Mouse (Mus musculus): ENCODE data around the gene Gm28308.

The Gm28308 gene

DNA sequence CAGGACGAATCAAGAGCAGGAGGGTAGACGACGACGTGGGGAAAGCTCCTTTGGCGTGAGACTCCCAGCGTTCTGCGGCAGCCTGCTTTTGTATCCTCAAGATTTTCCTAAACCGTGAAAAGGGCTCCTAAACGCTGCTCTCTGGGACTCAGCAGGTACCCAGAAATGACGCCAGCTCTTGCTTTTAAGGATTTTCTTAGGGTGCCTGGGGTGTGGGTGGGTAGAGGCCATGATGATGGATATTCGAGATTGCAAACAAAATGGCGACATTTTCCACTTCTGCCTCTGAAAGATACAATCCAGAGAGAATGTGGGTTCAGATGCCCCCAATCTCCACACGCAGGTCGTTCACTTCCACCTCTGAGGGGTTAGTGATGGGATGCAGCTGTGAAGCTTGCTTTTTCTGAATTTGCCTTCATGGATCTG is 45.4 kb downstream of the Gm28308 start:
- DNase-seq (ENCODE audit: low spot score), result no peak

DNA sequence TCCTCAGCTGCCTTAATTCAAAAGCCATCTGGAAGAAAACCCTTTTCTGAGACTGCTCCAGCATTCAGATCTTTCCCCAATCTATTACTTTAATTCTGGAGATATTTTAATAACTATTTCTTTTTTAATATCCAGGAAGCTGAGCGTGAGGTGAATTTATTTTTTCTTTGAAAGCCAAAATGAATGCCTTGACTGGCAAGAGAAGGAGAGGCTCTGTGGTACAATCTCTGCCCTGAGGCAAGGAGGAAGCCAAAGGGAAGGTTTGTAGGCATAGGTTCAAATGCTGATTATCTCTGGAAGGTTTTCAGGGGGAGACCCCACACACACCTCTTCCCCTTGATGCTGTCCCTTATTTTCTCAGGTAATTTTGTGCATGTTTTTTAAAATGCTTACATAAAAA is 46.0 kb downstream of the Gm28308 start:
- no peak for DNase-seq (ENCODE audit: low spot score)

DNA sequence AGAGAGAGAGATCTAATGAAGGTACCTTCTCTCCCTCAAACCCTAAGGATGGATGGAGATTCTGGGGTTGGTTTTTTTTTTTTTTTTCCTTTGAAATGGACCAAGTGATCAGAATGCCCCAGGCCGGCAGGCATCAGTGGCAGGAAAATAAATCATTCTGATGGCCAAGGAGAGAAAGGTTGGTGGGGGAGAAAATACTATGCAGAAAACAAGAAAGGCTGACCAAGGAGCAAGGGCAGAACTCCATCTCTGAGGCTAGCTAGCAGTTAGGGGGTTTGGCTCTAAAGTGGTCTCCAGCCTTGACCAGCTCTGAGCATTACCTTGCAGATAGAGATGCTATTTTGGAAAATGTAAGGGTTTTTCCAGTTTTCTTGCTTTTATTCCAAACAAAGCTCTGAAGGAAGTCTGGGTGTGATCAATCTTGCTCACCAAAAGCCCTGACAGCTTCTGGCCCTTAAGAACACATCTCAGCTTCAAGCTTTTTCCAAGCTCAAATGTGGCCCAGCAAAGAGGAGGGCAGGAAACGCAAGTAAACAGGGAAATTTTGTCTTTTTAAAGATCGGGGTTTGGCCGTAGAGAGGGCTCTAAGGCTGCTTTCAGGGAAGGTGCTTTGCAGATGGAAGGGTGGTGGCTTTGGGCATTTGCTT is 46.6 kb downstream of the Gm28308 start:
- no peak for DNase-seq (ENCODE audit: low spot score)

DNA sequence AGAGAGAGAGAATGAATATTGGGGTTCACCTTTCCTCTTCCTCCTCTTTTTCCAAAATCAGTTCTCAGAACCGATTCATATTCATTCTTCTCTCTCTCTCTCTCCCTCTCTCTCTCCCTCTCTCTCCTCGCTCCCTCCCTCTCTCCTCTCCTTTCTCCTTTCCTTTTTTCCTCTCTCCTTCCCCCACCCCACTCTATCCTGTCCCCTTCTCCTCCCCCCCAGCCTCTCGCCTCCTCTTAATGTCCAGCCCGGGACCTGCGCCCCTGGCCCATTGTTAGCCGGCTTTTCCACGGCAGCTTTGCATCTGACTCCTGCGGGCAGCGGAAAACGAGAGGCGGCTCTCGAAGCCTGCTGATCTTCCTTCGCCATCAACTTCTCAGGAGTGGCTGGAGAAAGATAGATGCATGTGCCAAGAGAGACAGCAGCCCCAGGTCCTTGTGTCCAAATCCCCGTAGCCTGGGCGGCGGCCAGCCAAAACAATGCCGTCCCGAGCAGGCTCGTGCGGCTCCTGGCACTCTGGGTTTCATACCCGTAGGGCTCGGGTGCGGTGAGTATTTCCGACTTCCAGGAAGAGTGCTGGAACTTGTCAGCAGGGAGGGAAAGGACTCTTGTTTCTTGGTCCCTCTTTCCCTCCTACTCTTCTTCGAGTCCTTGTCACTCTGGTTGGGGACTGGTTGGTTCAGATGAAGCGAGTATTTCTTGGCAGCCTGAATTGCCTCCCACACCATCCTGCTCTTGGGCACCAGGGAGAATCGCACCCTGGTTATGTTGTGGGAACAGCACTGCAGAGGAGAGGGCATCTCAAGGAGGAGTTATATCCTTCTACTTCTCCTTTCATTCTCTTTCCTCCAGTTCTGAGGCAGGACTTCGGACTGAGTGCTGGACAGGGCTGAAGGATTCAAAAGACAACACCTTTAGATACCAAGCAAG is 47.4 kb downstream of the Gm28308 start:
- DNase-seq (ENCODE audit: low spot score), result no peak

GRCm38 (mm10) chr6:52164626-52165440 is 48.3 kb downstream of the Gm28308 start, which contains the start of gene Hoxa2:
Hoxa2 (minus strand) TSS chr6:52164831.
- no peak for DNase-seq (ENCODE audit: low spot score)

GRCm38 (mm10) chr6:52164051-52164625 is 49.0 kb downstream of the Gm28308 start:
- DNase-seq (ENCODE audit: low spot score), result no peak

DNA sequence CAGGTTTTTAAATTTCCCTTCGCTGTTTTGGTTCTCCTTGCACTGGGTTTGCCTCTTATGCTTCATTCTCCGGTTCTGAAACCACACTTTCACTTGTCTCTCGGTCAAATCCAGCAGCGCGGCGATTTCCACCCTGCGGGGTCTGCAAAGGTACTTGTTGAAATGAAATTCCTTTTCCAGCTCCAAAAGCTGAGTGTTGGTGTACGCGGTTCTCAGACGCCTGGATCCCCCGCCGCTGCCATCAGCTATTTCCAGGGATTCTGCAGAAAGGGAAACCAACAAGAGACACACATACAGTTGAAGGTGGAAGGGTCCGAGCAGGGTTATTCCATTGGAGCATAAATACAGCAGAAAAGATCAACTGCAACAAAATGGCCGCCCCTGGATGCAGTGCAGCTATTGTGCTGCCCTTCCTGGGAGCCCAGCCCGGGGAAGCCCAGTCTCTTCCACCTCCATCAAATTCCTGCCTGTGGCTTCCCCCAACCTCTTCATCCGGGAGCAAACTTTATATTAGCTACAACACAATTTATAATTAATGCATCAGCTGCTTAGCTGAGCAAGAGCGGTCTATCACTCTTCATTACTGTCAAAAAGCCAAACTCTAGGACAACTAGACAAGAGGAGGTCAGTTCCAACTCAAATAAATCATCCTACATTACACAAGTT is 49.6 kb downstream of the Gm28308 start:
- DNase-seq (ENCODE audit: low spot score), result no peak

DNA sequence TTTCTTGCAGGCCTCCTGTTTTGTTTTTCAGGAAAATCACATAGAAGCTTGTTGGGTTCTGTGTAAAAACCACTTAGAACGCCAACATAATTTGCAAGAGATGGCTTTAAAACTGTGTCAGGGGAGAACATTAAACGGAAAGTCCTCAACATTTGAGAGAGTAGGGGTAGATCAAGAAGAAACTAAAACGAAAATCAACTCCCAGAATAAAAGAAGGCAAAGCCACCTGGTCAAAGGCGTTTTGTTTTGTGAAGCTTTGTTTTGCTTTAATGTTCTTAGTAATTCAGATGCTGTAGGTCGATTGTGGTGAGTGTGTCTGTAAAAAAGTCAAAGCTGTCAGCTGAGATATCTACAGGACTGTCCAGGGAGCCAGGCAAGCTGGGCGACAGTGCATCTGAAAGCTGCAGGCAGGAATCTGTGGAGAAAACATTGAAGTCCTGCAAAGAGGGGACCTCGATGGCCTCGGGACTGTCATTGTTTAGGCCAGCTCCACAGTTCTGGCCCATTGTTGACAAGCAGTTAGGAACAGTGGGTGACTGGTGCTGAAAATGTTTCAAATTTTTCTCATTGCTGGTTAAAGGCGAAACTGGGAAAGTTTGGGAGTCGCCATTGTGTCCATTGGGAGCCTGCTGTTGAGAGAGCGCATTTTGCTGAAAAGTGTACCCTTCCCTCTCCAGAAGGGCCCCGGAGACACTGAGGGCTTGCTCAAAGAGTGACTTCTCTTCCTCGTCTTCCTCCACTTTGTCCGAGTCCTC is 50.4 kb downstream of the Gm28308 start:
- DNase-seq (ENCODE audit: low spot score), result no peak

DNA sequence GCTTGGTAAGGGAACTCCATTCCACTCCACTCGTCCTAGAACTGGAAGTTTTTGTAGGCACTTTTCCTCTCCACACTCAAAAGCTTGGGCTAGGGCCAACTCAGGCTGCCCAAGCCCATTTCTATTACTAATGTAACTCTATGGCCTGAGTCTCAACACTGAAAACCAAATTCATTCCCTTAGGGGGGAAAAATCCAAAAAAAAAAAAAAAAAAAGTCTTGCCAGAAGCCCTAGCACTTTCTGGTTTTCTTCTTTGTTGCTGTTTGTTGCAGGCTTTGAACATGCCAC is 51.1 kb downstream of the Gm28308 start:
- no peak for DNase-seq (ENCODE audit: low spot score)

- DNase-seq (ENCODE audit: low spot score), result no peak
Observed at GRCm38 (mm10) chr6:52161336-52162092, 51.6 kb downstream of the Gm28308 start.

- no peak for DNase-seq (ENCODE audit: low spot score)
Observed at GRCm38 (mm10) chr6:52160511-52161335, 52.4 kb downstream of the Gm28308 start.

DNA sequence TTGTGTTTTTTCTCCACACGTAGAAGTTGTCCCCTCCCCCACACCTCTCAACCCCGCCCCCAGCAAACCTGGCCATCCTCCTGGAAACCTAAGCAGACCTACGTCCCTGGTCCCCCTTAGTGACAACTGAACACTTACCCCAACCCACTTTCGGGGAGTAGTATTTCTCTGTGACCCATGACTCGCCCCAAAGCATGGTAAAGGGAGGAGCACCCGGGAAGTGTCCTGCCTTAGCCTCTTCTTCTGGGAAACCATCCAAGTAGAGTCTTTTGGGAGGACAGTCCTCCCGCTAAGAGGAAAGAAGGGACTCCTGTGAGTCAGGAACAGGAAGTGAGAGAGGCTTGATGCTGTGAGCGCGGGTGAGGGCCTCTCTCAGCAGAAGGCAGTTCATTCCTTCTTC is 53.2 kb downstream of the Gm28308 start:
- peak; percentile 43 for DNase-seq (ENCODE audit: low spot score)

GRCm38 (mm10) chr6:52159164-52159761 is 53.9 kb downstream of the Gm28308 start:
- DNase-seq (ENCODE audit: low spot score), result no peak

- peak; percentile 58 for DNase-seq (ENCODE audit: low spot score)
Observed at GRCm38 (mm10) chr6:52158276-52159051, 54.7 kb downstream of the Gm28308 start, which contains the start of gene Hoxa1. Hoxa1 (minus strand) TSS chr6:52158317.

DNA sequence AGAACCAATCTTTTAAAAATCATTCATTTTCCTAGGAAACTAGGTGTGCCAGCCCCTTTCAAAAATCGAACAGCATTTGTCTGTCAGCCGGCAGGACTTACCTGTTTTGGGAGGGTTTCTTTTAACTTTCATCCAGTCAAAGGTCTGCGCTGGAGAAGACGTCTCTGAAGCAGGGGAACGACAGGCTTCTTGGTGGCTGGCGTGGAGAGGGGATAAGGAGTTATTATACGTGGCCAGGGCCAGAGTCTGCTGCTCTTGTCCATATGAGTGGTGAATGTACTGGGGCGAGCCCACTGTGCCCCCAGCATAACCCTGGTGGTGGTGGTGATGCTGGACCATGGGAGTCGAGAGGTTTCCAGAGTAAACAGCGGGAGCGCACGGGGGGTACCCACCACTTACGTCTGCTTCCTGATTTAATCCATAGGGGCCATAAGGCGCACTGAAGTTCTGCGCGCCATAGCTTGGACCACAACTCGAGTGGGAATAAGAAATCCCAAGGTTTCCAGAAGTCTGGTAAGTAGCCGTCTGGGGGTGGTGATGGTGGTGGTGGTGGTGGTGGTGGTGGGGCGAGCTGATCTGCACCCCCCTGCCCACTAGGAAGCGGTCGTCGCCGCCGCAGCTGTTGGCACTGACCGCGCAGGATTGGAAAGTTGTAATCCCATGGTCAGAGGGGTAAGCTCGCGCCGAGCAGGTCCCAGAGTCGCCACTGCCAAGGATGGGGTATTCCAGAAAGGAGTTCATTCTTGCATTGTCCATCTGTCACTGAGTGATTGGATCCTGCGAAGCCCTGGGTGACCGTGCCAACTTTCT is 55.5 kb downstream of the Gm28308 start:
- DNase-seq (ENCODE audit: low spot score), result no peak

DNA sequence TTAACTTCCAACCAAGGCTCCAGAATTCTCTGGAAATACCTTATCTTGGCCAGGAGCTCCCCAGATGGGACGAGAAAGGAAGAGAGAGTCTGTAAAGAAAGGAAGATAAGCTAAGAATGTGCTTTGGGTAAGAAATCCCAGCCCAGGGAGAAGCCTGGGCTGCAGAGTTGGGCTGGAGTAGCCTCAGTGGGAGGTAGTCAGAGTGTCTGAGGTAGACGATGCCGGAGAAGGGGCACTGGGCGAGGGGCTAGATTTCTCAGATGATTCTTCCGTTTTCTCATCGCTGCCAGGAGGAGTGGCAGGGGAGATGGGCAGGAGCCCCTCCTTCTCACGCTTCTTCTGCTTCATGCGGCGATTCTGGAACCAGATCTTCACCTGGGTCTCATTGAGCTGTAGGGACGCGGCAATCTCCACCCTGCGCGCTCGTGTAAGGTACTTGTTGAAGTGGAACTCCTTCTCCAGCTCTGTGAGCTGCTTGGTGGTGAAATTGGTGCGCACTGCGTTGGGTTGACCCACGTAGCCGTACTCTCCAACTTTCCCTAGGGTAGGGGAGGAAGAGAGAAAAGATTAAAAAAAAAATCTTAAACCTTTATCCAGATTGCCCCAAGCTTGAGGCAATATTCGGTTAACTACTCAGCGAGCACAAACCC is 56.5 kb downstream of the Gm28308 start:
- DNase-seq (ENCODE audit: low spot score), result no peak

DNA sequence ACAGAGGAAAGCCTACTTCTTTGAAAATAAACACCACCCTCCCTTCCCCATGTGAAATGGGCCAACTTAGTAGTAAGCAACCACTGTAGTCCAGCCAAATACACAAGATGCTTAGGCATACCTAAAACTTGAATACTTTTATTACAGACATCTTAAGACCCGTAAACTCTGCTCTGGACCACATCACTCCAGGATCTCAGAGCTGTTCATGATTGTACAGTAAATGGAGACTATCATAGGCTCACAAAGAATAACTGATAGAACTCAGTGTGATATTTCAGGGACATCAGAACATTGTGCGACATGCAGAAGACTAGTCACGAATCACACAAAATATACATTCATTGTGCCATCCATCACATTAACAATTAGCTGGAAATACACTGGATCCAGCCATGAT is 57.7 kb downstream of the Gm28308 start:
- DNase-seq (ENCODE audit: low spot score), result no peak
